Mouse (Mus musculus) layer of hippocampus, postnatal 14 days (tissue): ENCODE data around the gene Mlst8. TPM values are rescaled to one million over a fixed set of nuclear protein-coding genes. Genes with fewer than 3 reads are reported as not detected.
A peak's percentile ranks its signal among the peaks of the same experiment; 100 is the strongest.

Experiments used
- DNase-seq, 2 experiments: peaks; one replicate each; pipeline ENCODE4 v3.0.0; 2021 to 2022; ENCODE audit warnings: low spot score in 2 of 2, mixed read lengths in 1 of 2
- total RNA-seq, 2 experiments: library from RNA; stranded (reverse); gene quantifications; 2 replicates each; pipeline ENCODE4 v1.2.3; 2021

Mlst8 gene
- total RNA-seq, 2 experiments from 2014 or later: 30.7 to 32.1 TPM

DNA sequence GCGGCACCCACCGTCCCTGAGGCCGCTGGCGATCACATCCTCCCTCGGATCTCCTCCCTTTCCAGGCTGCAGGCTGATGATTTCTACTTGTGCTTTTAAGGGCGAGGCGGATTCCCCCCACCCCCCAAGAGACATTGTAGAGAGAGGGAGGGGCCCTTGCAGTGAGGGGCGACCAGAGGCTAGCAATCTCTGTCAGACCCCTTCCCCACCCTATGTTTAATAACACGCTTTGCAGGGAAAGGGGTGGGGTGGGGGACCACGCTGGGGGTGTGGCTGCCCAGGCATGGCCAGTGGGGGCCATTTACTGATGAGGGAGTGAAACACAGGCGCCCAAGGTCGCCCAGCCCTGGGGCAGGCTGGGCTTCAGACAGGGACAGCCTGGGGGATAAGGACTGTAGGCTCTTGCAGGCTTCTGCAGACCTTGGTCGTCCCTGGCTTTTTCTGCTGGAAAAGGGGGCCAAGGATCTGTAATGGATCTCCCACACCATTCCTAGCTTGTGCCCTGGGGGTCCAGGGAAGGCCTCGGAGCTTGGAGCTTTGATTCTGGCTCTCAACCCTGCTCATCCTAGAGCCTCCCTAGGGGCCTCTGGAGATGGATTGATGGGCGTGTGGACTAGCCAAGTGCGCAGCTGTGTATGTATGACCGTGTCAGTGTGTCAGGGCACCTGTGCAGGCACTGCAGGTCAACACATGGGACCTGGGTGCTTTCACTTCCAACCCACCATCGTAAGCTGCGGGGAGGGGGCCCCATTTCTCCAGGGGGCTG, 10.6 kb upstream of the Mlst8 start:
- no peak for DNase-seq

DNA sequence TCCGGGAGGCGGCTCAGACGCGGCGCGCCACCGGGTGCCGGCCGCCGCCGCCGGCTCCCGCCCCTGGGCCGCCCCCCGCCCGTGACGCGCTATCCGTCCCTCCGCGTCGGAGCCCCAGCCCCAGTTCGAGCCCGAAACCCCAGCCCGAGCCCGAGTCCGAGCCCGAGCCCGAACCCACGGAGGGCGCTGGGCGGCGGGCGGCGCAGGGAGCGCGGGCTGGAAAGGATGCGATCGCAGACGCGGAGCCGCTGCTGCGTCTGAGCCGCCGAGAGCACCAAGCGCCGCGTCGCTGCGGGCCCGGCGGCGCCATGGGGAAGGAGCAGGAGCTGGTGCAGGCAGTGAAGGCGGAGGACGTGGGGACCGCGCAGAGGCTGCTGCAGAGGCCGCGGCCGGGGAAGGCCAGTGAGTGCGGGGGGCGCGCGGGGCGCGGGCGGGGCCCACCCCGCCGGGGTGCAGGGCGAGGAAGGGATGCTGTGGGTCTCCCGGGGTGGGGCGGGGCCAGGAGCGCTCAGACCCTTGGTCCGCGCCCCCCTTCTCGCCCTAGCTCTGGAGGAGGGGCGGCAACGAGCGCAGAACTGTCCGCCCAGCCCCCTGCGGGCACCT, 9.9 kb upstream of the Mlst8 start:
- no peak for DNase-seq

DNA sequence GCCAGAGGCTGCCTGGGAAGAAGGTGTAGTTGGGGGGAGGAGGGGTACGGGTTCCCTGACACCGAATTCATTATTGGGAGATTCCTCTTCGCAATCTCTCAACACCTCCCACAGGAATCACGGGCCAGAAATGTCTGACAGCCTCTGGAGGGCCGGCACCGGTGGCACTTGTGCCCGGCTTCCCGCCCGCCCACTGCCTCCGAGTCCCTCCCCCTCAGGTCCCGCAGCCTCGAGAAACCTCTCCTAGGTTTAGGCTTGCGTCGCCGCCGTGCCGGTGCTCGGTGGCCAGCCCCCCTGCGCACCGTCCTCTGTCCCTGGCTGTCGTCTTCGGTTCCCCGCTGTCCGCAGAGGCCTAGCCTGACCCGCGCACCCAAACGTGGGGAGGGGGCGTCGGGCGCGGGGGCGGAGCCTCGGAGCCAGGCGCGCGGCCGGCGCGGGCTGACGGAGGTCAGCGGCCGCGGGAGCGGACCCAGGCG, 9.3 kb upstream of the Mlst8 start, which contains the start of gene Caskin1:
TSS of gene Caskin1 (plus strand) at position 416 of the 476 bp plus-strand sequence.
- DNase-seq: no peak

DNA sequence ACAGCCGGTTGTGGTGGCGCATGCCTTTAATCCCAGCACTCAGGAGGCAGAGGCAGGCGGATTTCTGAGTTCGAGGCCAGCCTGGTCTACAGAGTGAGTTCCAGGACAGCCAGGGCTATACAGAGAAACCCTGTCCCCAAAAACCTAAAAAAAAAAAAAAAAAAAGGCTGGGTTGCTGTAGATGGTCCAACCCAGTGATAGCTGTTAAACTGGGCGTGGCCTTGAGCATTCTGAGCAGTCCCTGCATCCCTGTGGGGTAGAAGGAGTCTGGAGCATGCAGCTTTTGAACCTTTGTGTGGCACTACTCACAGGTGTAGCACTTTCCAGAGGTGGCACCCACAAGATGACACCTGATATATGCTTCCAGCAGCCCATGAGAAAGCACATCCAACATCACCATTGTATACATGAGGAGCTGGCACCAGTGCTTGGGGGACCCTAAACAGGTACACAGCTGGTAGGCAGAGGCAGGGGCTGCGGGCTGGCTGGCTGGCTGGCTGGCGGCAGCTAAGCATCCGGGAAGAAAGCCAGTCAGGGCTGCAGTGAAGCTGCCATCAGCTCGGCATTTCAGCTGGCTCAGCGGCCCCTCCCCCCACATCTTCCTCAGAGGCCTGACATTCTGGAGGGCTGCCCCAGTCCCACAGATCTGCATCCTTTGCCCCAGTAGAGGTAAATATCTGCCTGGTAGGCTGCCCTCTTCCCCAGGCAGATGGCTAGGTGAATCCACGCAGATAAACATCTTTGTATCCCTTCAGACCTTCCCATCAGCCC, 6.4 kb upstream of the Mlst8 start:
- DNase-seq: peak in 1 of 2 experiments; percentile 66

DNA sequence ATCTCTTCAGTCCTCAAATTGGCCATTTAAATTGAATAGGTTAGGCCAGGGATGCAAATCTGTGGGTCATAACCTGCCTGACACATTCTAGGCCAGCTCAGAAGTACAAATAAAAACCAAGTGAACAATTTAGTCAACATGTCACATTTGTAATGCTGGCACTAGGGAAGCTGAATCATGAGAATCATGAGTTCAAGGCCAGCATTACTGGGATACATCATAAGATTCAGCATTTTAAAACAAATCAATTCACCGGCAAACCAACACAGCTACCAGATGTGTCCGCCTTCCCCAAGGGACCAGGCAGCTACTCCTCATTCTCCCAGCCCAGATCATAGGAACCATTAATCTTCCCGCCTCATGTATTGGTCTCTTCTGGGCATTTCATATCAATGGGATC, 4.6 kb upstream of the Mlst8 start:
- DNase-seq: no peak

DNA sequence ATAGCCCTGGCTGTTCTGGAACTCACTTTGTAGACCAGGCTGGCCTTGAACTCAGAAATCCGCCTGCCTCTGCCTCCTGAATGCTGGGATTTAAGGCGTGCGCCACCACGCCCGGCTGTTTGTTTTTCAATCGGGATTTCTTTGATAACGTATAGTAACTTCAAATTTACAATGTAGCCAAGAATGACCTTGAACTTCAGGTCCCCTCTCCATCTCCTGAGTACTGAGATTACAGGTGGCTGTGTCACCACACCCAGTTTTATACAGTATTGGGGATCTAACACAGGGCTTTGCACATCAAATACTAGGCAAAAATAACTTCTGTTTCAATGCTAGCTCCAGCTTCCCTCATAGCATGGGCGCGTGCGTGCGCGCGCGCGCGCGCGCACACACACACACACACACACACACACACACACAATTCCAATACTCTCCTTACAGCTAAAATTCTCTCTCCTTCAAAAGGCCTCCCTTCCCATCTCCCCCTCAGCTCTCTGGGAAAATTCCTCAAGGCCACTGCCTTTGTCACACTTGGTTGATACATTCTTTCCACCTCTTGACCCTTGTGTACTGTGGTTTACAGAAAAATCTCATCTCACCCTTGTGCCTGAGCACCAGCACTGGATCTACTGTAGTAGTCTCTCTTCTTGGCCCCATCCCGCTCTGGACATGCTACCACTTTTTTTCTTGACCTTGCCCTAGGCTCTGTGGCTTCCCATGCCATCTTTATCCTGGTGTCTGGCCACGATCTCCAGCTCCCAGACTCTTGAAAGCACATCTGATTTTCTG, 2.3 kb upstream of the Mlst8 start:
- no peak for DNase-seq

DNA sequence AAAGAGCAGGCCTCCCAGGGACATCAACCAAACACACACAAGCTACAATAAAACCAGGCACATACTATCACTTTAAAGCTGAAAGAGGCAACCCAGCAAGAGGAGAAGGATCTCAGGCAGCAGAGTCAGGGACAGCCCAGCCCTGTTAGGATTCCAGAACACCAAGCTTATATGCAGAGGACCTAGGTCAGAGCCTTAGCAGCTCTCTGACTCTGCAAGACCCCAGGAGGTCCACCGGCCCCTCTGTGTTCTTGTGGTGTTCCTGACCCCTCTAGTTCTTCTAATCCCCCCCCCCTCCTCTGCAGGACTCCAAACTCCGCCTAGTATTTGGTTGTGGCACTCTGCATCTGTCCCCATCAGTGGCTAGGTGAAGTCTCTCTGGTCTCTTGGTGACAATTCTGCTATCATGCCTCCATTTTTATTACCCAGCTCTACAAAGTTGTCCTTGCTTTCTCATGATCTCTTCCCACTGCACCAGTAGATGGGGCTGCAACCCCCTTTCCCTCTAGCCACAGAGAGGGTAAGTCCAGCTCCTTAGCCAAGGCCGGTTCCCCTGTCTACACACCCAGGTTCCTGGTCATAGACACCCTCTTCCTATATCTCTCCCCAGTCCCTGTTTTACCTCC, 1.4 kb upstream of the Mlst8 start:
- no peak for DNase-seq

DNA sequence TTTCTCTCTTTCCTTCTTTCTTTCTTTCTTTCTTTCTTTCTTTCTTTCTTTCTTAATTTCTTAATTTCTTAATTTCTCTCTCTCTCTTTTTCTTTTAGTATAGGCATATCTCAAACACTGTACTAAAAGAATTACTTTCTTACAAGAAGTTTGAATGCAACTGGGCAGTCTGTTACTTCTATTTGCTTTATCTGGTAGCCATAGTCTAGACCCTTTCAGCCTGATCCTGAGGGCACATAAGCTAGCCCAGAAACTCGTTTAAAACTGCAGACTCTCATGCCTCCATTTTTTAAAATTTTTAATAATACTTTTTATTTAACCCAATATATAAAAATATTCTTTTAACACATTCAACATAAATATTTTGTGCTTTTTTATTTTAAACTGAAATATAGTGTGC, 553 bp upstream of the Mlst8 start:
- DNase-seq: no peak

DNA sequence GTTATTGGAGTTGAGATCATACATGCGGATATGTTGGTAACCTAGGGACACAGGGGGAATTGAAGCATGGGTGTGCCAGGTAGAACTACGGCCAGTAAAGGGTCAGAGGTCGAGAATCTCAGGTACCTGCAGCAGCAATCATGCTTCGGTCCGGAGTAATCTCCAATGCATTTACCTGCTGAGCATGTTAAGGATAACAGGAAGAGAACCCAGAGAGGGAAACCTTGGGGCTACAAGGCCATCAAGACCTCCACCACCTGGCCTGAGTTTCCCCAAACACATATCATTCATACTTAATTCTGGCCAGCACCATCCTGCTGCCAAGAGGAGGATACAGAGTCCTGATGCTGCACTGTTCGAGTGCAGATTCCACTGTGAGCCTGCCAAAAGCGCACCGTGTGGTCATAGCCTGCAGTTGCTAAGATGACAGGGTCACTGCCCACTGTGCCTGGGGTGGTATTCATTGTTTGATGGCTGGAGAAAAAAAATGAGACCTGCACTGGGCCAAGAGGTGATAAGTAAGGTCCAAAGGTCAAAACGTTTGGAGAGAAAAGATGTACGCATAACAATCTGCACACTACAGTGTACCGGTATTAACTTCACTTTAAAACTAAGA, 785 bp downstream of the Mlst8 start:
- no peak for DNase-seq

DNA sequence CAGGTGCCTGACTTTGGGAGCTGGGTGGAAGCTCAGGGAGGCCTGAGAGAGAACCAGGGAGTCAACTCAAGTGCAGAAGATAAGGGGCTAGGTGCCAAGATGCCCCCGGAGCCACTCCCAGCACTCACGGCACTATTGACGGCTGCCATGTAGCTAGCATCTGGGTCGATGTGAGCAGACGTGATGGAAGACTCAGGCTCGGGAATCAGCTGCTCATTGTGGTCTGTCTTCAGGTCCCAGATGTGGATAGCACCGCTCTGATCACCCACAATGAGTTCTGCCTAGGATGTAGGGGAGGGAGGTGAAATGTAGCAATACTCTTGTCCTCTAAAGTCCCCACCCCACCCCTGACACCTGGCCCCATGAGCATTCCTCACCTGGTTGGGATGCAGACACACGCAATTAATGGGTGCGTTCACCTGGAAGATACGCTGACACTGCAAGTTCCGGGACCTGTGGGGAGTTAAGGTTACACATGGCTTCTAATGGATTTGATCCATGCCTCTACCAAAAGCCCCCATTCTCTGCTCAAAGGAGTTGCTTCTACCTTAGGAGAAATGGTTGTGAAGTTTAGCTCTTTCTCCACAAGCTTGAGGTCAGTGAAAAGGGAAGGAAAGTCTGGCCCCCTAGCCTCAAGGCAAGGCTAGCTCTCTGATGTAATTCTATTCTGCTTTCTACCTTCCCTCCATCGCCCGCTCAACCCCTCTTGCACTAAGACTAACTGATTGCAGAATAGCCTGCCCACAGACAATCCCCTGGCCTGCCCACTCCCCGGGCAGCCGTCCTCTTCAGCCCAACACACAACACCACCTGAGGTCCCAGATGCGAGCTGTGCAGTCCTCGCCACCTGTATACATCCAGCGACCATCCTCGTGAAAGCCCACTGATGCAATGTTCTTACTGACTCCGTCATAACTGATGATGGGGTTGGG, 1.6 kb downstream of the Mlst8 start:
- no peak for DNase-seq

DNA sequence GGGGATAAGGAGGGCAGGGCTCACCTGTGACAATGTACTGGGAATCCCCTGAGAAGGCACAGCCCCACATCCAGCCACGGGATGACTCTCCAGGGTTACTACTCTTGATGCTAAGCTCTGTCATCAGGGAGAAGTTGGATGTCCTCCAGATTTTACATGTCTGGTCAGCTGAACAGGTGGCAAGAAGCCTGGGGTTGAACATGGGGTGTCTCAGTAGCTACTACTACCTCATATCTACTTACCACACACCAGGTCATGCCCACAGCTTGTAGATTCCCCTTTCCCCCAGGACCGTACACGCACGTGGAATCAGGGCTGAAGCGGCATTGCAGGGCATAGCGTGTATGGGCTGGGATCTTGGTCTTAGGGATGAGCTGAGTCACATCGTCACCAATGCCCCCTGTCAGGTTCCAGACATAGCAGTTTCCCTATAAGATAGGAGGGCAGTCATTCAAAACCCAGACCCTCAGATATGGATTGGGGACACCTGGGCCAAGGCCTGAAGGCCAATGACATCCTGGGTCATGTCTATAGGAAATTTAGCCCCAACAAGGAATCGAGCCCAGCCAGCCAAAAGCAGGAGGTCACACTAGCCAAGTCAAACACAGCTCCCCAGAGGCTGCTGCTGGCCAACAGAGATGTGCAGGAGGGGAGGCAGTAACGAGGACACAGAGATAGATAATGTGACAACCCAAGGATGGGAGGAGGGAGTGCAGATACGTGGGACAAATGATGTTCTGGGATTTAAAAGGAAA, 2.7 kb downstream of the Mlst8 start:
- no peak for DNase-seq

DNA sequence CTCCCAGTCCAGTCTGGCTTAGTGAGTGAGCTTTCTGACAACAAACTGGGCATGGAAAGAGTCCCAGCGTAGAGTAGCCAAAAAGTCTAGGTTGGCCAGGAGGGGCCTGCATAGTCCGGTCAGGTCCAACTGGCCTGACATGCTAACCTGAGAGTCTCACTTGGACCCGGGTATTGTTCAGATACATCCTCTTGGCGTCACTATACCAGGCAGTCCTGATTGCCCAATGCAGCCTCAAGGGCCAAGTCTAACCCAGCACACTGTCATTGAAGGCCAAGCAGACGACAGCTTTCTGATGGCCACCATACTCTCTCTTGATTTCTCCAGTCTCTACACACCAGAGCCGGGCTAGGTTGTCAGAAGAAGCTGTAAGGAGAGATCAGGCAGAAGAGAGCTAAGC, 3.3 kb downstream of the Mlst8 start:
- DNase-seq: no peak

DNA sequence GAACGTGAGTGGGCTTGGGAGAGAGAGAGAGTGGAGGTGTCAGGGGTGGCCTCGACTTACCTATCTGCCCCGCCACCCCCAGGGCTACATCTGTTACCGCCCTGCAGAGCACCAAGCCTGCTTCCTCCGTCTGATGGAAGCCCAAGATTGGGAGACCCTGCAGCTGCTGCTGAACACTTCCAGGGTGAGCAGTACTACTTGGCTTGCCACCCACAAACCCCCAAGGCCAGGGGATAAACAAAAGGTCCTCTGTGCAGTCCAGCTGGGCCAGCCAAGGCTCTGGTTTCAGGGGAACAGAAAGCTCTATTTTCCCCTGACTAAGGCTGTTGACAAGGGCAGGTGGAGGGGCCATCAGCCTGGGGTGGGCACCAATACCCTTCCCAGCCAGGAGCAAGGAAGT, 4.3 kb downstream of the Mlst8 start:
- peak; percentile 43 to 79 for DNase-seq

DNA sequence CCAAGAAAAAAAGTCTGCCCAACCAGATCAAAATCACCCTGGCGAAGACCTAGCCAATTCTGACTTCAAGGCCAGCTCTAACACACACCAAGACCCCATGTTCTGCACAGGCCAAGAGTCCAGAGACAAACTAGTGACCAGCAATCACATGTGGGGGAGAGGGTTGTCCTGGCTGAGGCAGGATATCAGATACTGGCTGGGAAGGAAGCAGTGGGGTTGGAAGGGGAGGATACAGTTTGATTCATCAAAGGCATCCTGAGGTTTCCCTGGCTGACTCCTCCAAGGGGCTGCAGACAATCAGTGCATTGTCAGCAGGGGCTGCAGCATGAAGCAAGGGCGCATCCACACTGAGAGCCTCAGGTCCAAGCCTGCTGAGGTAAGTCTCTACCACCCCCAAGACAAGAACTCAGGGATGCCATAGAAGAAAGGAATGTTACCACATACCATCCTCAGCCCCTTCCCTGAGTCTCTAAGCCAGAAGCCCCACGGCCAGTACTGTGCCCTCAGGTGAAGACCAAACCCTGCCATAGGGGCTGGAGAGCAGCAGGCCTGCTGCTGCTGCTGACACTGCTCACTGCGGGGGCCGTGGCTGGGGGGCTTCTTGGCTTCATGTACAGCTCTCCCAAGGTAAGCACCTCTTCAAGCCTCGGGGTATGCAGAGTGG, 5.1 kb downstream of the Mlst8 start, which contains the start of gene Bricd5:
TSS of gene Bricd5 (plus strand) at position 273 of the 664 bp plus-strand sequence.
- DNase-seq: no peak

DNA sequence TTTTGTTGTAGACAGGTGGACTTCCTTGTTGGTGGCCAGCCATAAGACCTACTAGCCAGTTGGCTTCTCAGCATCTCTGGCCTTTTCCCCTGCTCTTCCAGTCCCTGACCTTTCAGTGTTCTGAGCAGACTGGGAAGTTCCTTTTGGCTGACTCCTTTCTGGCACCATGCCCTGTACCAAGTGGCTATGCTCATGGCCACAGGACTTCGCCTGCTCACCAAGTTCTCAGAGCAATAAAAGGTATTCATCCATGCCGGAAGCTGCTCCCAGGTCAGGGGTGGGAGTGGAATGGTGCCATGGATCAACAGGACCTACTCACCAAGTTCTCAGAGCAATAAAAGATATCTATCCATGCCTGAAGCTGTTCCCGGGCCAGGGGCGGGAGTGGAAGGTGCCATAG, 6.4 kb downstream of the Mlst8 start:
- DNase-seq: no peak

DNA sequence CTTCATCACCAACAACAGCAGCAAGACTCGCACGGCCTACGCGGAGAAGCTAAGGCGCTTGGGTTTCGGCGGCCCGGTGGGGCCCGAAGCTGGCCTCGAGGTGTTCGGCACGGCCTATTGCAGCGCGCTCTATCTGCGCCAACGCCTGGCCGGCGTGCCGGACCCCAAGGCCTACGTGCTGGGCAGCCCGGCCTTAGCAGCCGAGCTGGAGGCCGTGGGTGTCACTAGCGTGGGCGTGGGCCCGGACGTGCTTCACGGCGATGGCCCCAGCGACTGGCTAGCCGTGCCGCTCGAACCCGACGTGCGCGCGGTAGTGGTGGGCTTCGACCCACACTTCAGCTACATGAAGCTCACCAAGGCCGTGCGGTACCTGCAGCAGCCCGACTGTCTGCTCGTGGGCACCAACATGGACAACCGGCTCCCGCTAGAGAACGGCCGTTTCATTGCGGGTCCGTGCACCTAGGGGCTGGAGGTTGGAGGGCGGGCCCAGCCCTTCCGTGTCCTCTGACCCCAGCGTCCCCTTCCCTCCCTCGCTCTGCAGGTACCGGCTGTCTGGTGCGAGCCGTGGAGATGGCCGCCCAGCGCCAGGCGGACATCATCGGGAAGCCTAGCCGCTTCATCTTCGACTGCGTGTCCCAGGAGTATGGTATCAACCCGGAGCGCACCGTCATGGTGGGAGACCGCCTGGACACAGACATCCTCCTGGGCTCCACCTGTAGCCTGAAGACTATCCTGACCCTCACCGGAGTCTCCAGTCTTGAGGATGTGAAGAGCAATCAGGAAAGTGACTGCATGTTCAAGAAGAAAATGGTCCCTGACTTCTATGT, 8.0 kb downstream of the Mlst8 start:
- DNase-seq: peak in 1 of 2 experiments; percentile 31
